Mouse (Mus musculus): Measurements from ENCODE around the gene Cd101.

DNA sequence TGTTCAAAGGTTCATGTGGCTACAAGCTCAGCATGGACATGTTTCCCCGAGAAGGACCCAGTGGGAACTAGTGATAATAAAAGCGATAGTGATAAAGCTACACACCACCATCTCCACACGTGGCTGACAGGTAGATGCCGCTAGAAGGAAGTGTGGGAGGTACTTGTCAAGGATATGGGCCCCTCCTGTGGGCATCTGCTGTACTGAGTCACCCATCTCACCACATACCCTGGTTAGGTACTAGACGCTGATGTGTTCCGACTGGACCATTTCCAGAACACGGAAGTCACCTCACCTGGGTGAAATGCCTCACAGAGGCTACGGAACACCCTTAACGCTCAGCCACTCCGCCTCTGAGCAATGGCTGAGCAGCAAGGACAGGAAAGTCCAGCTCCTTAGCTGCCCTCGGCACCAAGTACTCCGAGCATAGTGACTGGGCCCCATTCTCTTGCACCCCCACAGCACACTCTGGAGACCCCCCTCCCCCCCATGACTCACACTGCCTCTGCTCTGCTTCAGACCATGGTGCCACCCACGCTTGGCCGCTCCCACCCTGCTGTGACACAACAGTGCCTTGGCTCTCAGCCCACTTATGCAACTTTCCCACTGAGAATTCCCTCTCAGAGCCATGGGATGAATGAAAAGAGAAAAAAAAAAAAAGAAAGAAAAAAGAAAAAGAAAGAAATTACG lies 18.4 kb upstream of the Cd101 start:
- TF ChIP-seq CTCF (IDR thresholded peaks at IDR 0.05; ENCODE audit: borderline replicate concordance, insufficient read depth, low read length) (no peak), POLR2A (IDR thresholded peaks at IDR 0.05; ENCODE audit: low read depth, low read length) (no peak)
